Mouse (Mus musculus): ENCODE measurements around the gene Tmem30b. TPM values are rescaled to one million over a fixed set of nuclear protein-coding genes. Genes with fewer than 3 reads are reported as not detected.

Tmem30b gene
- polyA plus RNA-seq, 1 experiment from 2014 or later = 0.11 TPM

DNA sequence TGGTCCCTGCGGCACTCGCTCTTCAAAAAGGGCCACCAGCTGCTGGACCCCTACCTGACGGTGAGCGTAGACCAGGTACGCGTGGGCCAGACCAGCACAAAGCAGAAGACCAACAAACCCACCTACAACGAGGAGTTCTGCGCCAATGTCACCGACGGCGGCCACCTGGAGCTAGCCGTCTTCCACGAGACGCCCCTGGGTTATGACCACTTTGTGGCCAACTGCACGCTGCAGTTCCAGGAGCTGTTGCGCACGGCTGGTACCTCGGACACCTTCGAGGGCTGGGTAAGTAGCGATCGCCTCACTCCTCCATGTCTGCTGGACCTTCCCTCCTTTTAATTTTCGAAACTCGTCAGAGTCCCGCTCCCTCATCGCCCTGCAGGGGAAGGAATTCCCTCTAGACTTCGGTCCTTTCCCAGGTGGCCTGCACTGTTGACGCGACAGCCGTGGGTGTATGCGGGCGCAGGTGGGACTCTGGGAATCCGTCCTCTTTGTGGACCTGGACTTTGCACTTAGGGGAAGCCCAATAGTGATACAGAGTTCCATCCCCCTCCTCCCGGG lies 39.1 kb upstream of the Tmem30b start:
- Histone ChIP-seq H3K4me3 (ENCODE audit: low read depth, low read length) (peak overlapping the region; percentile 60), H3K4me1 (ENCODE audit: control insufficient read depth, insufficient read depth, low read length) (no peaks in the 10 kb centered on the region), H3K4me2 (ENCODE audit: low read depth, low read length) (peak overlapping the region; percentile 95), H3K9me3 (ENCODE audit: control insufficient read depth, low read length) (no peaks in the 10 kb centered on the region), H3K9ac (replicated peaks; ENCODE audit: low read depth, low read length) (peak overlapping the region; percentile 56), H3K27me3 (ENCODE audit: control insufficient read depth, insufficient read depth, low read length) (peaks cover 17% of the 10 kb centered on the region; the same call in 1 of the 2 replicates), H3K27ac (ENCODE audit: low read depth, low read length) (peak overlapping the region; percentile 35; the same call in 1 of the 2 replicates), H3K36me3 (ENCODE audit: control insufficient read depth, insufficient read depth, low read length) (no peaks in the 10 kb centered on the region)
- 1% methylated on average over 33 of the region's 33 CpGs for WGBS
- ATAC-seq (ENCODE audit: low read depth) = peak; percentile 33; the same call in 1 of the 2 replicates

DNA sequence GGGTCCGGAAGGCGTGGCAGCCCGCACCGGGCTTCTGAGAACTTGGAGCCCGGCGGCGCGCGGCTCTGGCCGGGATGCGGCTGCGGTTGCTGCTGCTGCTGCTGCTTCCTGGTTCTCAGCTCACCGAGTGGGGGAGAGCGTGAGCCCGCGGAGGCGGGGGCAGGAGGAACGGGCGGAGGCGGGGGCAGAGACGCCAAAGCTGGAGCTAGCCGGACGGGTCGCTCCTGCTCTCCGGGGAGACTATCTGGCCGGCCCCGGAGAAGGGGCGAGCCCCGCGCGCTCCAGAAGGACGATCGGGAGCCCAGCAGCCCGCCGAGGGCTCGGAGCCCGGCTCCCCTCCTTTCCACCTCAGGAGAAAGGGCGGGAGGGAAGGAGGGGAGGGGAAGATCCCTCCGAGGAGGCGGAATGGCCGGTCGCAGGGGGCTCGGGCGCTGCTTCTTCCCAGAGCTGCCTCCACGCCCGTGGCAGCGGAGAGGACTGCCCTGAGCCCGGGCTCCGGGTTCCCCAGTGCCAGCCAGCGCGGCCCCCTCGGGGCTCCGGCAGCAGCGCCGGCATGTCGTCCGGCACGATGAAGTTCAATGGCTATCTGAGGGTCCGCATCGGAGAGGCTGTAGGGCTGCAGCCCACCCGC lies 38.5 kb upstream of the Tmem30b start, which contains the start of gene Prkch:
Gene Prkch, plus strand, starts transcription at position 187 of the 631 bp plus-strand sequence.
- Histone ChIP-seq H3K9ac (replicated peaks; ENCODE audit: low read depth, low read length) (peak within 1 kb of the TSS; percentile 56), H3K4me3 (ENCODE audit: low read depth, low read length) (peak within 1 kb of the TSS; percentile 60), H3K36me3 (ENCODE audit: control insufficient read depth, insufficient read depth, low read length) (no peaks in the 10 kb centered on the region), H3K9me3 (ENCODE audit: control insufficient read depth, low read length) (no peaks in the 10 kb centered on the region), H3K4me1 (ENCODE audit: control insufficient read depth, insufficient read depth, low read length) (no peaks in the 10 kb centered on the region), H3K27ac (ENCODE audit: low read depth, low read length) (peak within 1 kb of the TSS; percentile 35; the same call in 1 of the 2 replicates), H3K27me3 (ENCODE audit: control insufficient read depth, insufficient read depth, low read length) (peaks cover 17% of the 10 kb centered on the region; the same call in 1 of the 2 replicates), H3K4me2 (ENCODE audit: low read depth, low read length) (peak within 1 kb of the TSS; percentile 95)
- WGBS = 1% methylated on average over 45 of the region's 61 CpGs
- peak; percentile 89 for ATAC-seq (ENCODE audit: low read depth)

DNA sequence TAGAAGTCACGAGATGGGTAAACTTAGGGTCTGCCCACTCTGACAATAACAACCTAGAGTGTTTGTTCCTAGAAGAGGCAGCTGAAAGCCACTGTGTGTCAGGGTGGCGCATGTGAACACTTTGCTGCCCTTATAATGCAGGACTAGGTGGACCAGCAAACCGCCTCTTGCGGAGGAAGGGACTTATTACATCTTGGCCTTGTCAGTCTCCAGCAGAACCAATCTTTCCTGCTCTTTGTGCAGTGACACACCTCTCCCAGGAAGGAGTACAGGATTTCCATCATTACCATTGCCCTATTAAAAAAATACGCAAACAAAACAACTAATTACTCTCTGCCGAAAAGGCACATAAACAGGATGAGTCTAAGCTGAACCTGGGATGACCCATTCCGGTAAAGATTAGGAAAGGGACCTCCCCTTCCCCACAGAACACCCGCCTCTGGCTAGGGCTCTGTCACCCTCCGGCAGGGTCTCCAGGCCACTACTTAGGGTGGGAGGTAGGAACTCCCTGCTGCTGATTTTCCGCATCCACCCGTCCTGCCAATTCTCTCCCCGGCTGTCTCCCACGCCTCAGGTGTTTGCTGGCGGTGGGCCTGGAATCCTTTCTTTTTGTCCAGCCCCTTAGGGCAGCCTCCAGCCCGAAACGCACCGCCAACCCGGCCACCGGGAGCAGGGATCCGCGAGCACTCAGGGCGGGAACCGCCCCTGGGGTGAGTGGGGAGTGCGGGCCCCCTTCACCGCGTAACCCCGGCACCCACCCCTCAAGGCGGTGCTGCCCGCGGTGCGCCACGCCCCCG lies 37.8 kb upstream of the Tmem30b start:
- Histone ChIP-seq H3K4me3 (ENCODE audit: low read depth, low read length) (peak overlapping the region; percentile 60), H3K27me3 (ENCODE audit: control insufficient read depth, insufficient read depth, low read length) (peaks cover 17% of the 10 kb centered on the region; the same call in 1 of the 2 replicates), H3K4me1 (ENCODE audit: control insufficient read depth, insufficient read depth, low read length) (no peaks in the 10 kb centered on the region), H3K27ac (ENCODE audit: low read depth, low read length) (0 out of 2 replicates have a peak overlapping the region, but pooled peaks have one; percentile 11), H3K36me3 (ENCODE audit: control insufficient read depth, insufficient read depth, low read length) (no peaks in the 10 kb centered on the region), H3K9me3 (ENCODE audit: control insufficient read depth, low read length) (no peaks in the 10 kb centered on the region), H3K9ac (replicated peaks; ENCODE audit: low read depth, low read length) (peak overlapping the region; percentile 56), H3K4me2 (ENCODE audit: low read depth, low read length) (peak overlapping the region; percentile 95)
- WGBS = 6% methylated on average over 33 of the region's 33 CpGs
- peak; percentile 51 for ATAC-seq (ENCODE audit: low read depth)

DNA sequence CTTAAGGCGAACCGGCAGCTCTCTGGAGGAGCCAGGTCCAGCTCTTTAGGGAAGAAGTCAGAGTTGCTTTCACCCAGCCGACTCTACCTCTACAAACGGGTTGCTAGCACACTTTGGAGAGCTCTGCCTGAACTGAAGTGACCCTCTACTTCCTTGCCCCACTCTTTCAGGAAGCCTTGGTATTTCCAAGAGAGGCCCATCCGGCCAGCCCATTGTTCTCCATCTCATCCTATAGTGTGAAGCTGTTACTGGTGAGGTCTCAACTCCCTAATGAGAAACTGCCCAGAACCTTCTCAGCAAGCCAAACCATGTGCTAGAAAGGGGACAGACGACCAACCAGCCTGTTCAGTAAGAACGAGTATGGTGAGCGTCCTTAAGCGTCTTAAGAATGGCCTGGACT lies 37.1 kb upstream of the Tmem30b start:
- H3K4me3 ChIP-seq (ENCODE audit: low read depth, low read length) = no peak overlapping the region
- no peaks in the 10 kb centered on the region for H3K4me1 ChIP-seq (ENCODE audit: control insufficient read depth, insufficient read depth, low read length)
- no peaks in the 10 kb centered on the region for H3K9me3 ChIP-seq (ENCODE audit: control insufficient read depth, low read length)
- peaks cover 17% of the 10 kb centered on the region; the same call in 1 of the 2 replicates for H3K27me3 ChIP-seq (ENCODE audit: control insufficient read depth, insufficient read depth, low read length)
- no peak overlapping the region for H3K4me2 ChIP-seq (ENCODE audit: low read depth, low read length)
- ATAC-seq (ENCODE audit: low read depth) = no peak
- H3K36me3 ChIP-seq (ENCODE audit: control insufficient read depth, insufficient read depth, low read length) = no peaks in the 10 kb centered on the region
- 80% methylated on average over 9 of the region's 9 CpGs for WGBS
- H3K27ac ChIP-seq (ENCODE audit: low read depth, low read length) = no peak overlapping the region
- no peak overlapping the region for H3K9ac ChIP-seq (replicated peaks; ENCODE audit: low read depth, low read length)

DNA sequence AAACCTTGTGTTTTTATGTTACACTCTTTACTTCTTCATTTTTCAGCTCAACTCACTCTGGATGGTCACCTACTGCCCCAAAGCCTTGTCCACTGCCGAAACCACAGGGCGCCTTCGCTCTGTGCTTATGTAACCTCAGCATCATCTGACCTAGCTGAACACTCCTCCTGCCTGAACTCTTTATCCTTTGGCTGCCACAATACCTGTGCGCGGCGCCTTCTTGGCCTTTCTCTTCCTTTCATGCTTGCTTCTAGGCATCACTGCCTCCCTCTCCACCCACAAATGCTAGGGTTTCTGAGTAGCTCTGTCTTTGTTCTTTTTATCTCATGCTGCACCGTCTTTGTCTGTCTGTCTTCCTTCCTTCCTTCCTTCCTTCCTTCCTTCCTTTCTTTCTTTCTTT lies 34.6 kb upstream of the Tmem30b start:
- Histone ChIP-seq H3K4me2 (ENCODE audit: low read depth, low read length) (no peak overlapping the region), H3K4me1 (ENCODE audit: control insufficient read depth, insufficient read depth, low read length) (no peaks in the 10 kb centered on the region), H3K27ac (ENCODE audit: low read depth, low read length) (no peak overlapping the region), H3K9me3 (ENCODE audit: control insufficient read depth, low read length) (no peaks in the 10 kb centered on the region), H3K9ac (replicated peaks; ENCODE audit: low read depth, low read length) (no peak overlapping the region), H3K27me3 (ENCODE audit: control insufficient read depth, insufficient read depth, low read length) (peaks cover 10% of the 10 kb centered on the region; the same call in 1 of the 2 replicates), H3K4me3 (ENCODE audit: low read depth, low read length) (no peak overlapping the region), H3K36me3 (ENCODE audit: control insufficient read depth, insufficient read depth, low read length) (no peaks in the 10 kb centered on the region)
- ATAC-seq (ENCODE audit: low read depth) = no peak
- WGBS = 81% methylated on average over 7 of the region's 7 CpGs

DNA sequence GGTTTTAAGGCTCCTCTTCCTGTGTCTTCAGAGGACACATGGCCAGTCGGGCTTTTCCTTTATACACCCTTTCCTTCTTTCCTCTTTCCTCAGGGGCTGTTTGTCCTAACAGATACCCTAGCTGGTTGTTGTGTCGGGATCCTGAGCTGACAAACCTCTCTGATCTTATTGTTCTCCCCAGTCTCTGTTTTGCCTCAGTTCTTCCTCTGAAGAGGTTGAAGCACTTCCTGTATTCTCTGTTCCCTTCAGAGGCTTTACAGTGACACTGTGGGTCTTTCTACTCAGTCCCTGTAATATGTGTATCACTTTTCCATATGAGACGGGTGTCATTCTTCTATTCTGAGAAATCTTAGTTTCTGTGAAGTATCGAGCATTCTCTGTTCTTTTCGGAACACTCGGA lies 31.9 kb upstream of the Tmem30b start:
- Histone ChIP-seq H3K4me1 (ENCODE audit: control insufficient read depth, insufficient read depth, low read length) (no peaks in the 10 kb centered on the region), H3K9ac (replicated peaks; ENCODE audit: low read depth, low read length) (no peak overlapping the region), H3K27me3 (ENCODE audit: control insufficient read depth, insufficient read depth, low read length) (no peaks in the 10 kb centered on the region), H3K27ac (ENCODE audit: low read depth, low read length) (no peak overlapping the region), H3K9me3 (ENCODE audit: control insufficient read depth, low read length) (no peaks in the 10 kb centered on the region), H3K36me3 (ENCODE audit: control insufficient read depth, insufficient read depth, low read length) (no peaks in the 10 kb centered on the region), H3K4me3 (ENCODE audit: low read depth, low read length) (no peak overlapping the region), H3K4me2 (ENCODE audit: low read depth, low read length) (no peak overlapping the region)
- ATAC-seq (ENCODE audit: low read depth) = no peak
- 72% methylated on average over 6 of the region's 6 CpGs for WGBS

DNA sequence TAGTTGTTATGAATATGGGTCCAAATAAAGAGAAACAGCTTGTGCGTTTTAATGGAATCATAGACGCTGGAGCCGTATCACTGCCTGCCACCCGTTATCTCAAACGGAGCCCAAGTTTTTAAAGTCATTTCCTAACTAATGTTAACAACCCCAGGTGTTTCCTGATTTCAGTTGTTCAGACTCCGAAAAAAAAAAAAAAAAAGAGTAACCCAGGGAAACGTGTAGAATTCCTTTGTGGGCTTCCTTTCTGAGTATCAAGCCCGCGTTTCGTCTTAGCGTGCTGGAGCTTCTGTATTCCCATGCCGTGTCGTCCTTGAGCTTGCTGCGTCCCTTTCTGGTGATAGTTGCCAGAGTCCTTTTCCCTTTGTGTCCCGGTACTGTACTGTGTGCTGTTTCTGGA lies 28.4 kb upstream of the Tmem30b start:
- Histone ChIP-seq H3K4me1 (ENCODE audit: control insufficient read depth, insufficient read depth, low read length) (no peaks in the 10 kb centered on the region), H3K9ac (replicated peaks; ENCODE audit: low read depth, low read length) (no peak overlapping the region), H3K4me3 (ENCODE audit: low read depth, low read length) (no peak overlapping the region), H3K9me3 (ENCODE audit: control insufficient read depth, low read length) (no peaks in the 10 kb centered on the region), H3K27ac (ENCODE audit: low read depth, low read length) (no peak overlapping the region), H3K36me3 (ENCODE audit: control insufficient read depth, insufficient read depth, low read length) (no peaks in the 10 kb centered on the region), H3K4me2 (ENCODE audit: low read depth, low read length) (no peak overlapping the region), H3K27me3 (ENCODE audit: control insufficient read depth, insufficient read depth, low read length) (no peaks in the 10 kb centered on the region)
- ATAC-seq (ENCODE audit: low read depth) = no peak
- 82% methylated on average over 15 of the region's 15 CpGs for whole genome bisulfite sequencing

DNA sequence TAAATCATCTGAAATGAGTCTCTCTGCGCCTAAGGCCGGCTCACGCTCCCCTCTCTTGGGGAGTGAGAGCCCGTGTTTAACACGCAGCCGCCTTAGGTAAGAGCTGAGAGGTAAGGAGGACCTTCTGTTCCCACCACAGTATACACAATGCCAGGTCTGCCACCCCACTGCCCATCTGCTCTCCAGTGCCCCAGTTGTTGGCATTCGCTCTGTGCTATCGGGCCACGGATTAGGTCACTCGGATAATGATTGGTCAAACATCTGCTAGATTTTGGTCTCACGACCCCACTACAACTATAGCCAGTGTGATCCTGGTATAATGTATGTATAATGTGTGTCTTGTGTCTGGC lies 19.4 kb upstream of the Tmem30b start:
- H3K36me3 ChIP-seq (ENCODE audit: control insufficient read depth, insufficient read depth, low read length) = no peaks in the 10 kb centered on the region
- WGBS = 69% methylated on average over 11 of the region's 11 CpGs
- peak; percentile 51; the same call in 1 of the 2 replicates for ATAC-seq (ENCODE audit: low read depth)

More for the DNA sequence above, 19.4 kb upstream of the Tmem30b start:
- Histone ChIP-seq H3K4me1 (ENCODE audit: control insufficient read depth, insufficient read depth, low read length) (no peaks in the 10 kb centered on the region), H3K27ac (ENCODE audit: low read depth, low read length) (no peak overlapping the region), H3K9me3 (ENCODE audit: control insufficient read depth, low read length) (no peaks in the 10 kb centered on the region), H3K4me2 (ENCODE audit: low read depth, low read length) (peak overlapping the region; percentile 52; the same call in 1 of the 2 replicates), H3K27me3 (ENCODE audit: control insufficient read depth, insufficient read depth, low read length) (no peaks in the 10 kb centered on the region), H3K4me3 (ENCODE audit: low read depth, low read length) (no peak overlapping the region; the same call in 1 of the 2 replicates), H3K9ac (replicated peaks; ENCODE audit: low read depth, low read length) (no peak overlapping the region; the same call in 1 of the 2 replicates)

Measured in neural tube, embryonic 14.5 days (tissue).